ENCODE assay signal across 28 mouse cellular contexts in the genomic region with DNA sequence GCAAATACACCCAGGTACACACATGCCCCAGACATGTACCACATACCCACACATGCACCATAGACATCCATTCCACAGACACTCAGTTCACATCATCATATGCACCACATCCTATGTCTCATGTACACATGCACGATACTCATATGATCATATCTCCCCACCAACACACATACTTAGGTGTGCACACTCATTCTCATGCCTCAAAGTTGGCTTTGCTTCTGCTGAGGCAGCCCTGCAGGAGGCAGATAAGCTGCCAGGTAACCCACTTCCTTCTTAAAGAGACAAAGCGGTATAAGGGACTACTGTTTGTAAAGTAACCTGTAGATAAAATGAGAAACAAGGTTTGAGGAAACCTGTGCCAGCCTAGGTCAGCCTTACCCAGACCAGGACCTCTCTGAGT.
A peak's percentile ranks its signal among the peaks of the same experiment; 100 is the strongest.
DNase-seq lines count a peak whose midpoint lies in the region; ATAC-seq and TF ChIP-seq lines count a peak whose summit lies in the region.
"Had no signal": no experiment of that assay in that cellular context is flagged by ENCODE, and none has a peak within 500 bp of the region (broad histone marks: within the 10 kb centered on the region; RNA-seq: fewer than 3 reads in every experiment).

No protein-coding gene starts in this region.

- no peaks in the 10 kb centered on the region for H3K36me3 ChIP-seq in heart, postnatal 0 days (replicated peaks; ENCODE audit: control insufficient read depth, insufficient read depth, low read length)
- H3K36me3 ChIP-seq in heart, embryonic 12.5 days, result no peaks in the 10 kb centered on the region
- H3K36me3 ChIP-seq in hindbrain, postnatal 0 days (ENCODE audit: insufficient read depth, low read length), result no peaks in the 10 kb centered on the region
- H3K36me3 ChIP-seq in forebrain, embryonic 11.5 days (ENCODE audit: control insufficient read depth, insufficient read depth, low read length), result no peaks in the 10 kb centered on the region
- H3K36me3 ChIP-seq: embryonic facial prominence, embryonic 13.5 days; forebrain, embryonic 10.5 days; limb, embryonic 12.5 days; liver, embryonic 15.5 days; lung, embryonic 15.5 days; midbrain, embryonic 10.5 days; neural tube, embryonic 13.5 days had no signal

- H3K27me3 ChIP-seq in heart, postnatal 0 days (ENCODE audit: control insufficient read depth, insufficient read depth, low read length), result no peaks in the 10 kb centered on the region
- H3K27me3 ChIP-seq in heart, embryonic 12.5 days (replicated peaks), result no peaks in the 10 kb centered on the region
- H3K27me3 ChIP-seq in hindbrain, postnatal 0 days (ENCODE audit: insufficient read depth, low read length), result no peaks in the 10 kb centered on the region
- no peaks in the 10 kb centered on the region for H3K27me3 ChIP-seq in forebrain, embryonic 11.5 days (ENCODE audit: control insufficient read depth, insufficient read depth, low read length)
- H3K27me3 ChIP-seq: embryonic facial prominence, embryonic 13.5 days; limb, embryonic 12.5 days; liver, embryonic 15.5 days; lung, embryonic 15.5 days; neural tube, embryonic 13.5 days had no signal

- no peak for ATAC-seq in heart, postnatal 0 days (ENCODE audit: insufficient read depth, low read depth)
- no peak for ATAC-seq in heart, embryonic 12.5 days (ENCODE audit: insufficient number of reproducible peaks, low FRiP score)
- ATAC-seq in activated CD4-positive, CD25-positive, alpha-beta regulatory T cell, adult 4 months, result peak; percentile 42
- peak; percentile 46; the same call in 1 of the 2 replicates for ATAC-seq in megakaryocyte-erythroid progenitor cell, adult 5-6 weeks (replicated peaks; ENCODE audit: low FRiP score, low TSS enrichment, poor library complexity, severe bottlenecking)
- no peak for ATAC-seq in hindbrain, postnatal 0 days
- no peak for ATAC-seq in forebrain, embryonic 11.5 days (replicated peaks; ENCODE audit: low FRiP score)
- ATAC-seq: forebrain, postnatal 0 days; intestine, postnatal 0 days had no signal

- WGBS in heart, postnatal 0 days, result 91% methylated on average over 2 of the region's 2 CpGs
- WGBS in heart, embryonic 12.5 days, result 86% methylated on average over 2 of the region's 2 CpGs
- 91% methylated on average over 2 of the region's 2 CpGs for WGBS in hindbrain, postnatal 0 days
- 99% methylated on average over 2 of the region's 2 CpGs for WGBS in forebrain, embryonic 11.5 days

- peak; percentile 49 to 55 for DNase-seq in cerebellum, postnatal 14 days
- no peak for DNase-seq in cerebellum, adult 11-12 months
- DNase-seq in heart, postnatal 0 days (ENCODE audit: low spot score), result no peak
- no peak for DNase-seq in hindbrain, postnatal 0 days (ENCODE audit: low spot score)
- no peak for DNase-seq in forebrain, embryonic 11.5 days (ENCODE audit: low spot score)
- DNase-seq: adrenal gland, adult 2 months; adrenal gland, postnatal 36 days; cerebellum, adult 8-10 months; forebrain, postnatal 0 days; heart, adult 2 months; heart, postnatal 14 days; kidney, adult 9 months; kidney, postnatal 10 days; lung, postnatal 36 days; thymus, postnatal 14 days had no signal

- TF ChIP-seq CTCF in heart, postnatal 0 days (IDR thresholded peaks at IDR 0.05; ENCODE audit: low read depth), result 0 out of 2 replicates have a peak, but pooled peaks have one; percentile 3
- no peak for TF ChIP-seq CTCF in hindbrain, postnatal 0 days (IDR thresholded peaks at IDR 0.05; ENCODE audit: low read depth)

- H3K9me3 ChIP-seq in heart, postnatal 0 days (replicated peaks; ENCODE audit: control insufficient read depth, low read length), result no peaks in the 10 kb centered on the region
- no peaks in the 10 kb centered on the region for H3K9me3 ChIP-seq in heart, embryonic 12.5 days (replicated peaks)
- no peaks in the 10 kb centered on the region for H3K9me3 ChIP-seq in hindbrain, postnatal 0 days (ENCODE audit: low read length)
- H3K9me3 ChIP-seq in forebrain, embryonic 11.5 days (ENCODE audit: control insufficient read depth, low read length), result no peaks in the 10 kb centered on the region
- H3K9me3 ChIP-seq: embryonic facial prominence, embryonic 13.5 days; forebrain, embryonic 10.5 days; liver, embryonic 15.5 days; lung, embryonic 15.5 days; midbrain, embryonic 10.5 days; neural tube, embryonic 13.5 days had no signal

- peaks cover 27% of the 10 kb centered on the region; the same call in 1 of the 2 replicates for H3K4me1 ChIP-seq in heart, postnatal 0 days (ENCODE audit: control insufficient read depth, insufficient read depth)
- peaks cover 38% of the 10 kb centered on the region for H3K4me1 ChIP-seq in heart, embryonic 12.5 days (replicated peaks)
- H3K4me1 ChIP-seq in hindbrain, postnatal 0 days (ENCODE audit: insufficient read depth, low read length), result no peaks in the 10 kb centered on the region
- no peaks in the 10 kb centered on the region for H3K4me1 ChIP-seq in forebrain, embryonic 11.5 days (replicated peaks; ENCODE audit: control insufficient read depth, insufficient read depth, low read length)
- H3K4me1 ChIP-seq: midbrain, embryonic 10.5 days had no signal

- no peak overlapping the region for H3K4me2 ChIP-seq in heart, postnatal 0 days (ENCODE audit: low read depth, low read length)
- no peak overlapping the region for H3K4me2 ChIP-seq in heart, embryonic 12.5 days
- H3K4me2 ChIP-seq in hindbrain, postnatal 0 days (ENCODE audit: low read depth, low read length), result no peak overlapping the region
- H3K4me2 ChIP-seq in forebrain, embryonic 11.5 days (ENCODE audit: low read depth, low read length, severe bottlenecking), result no peak overlapping the region
- H3K4me2 ChIP-seq: embryonic facial prominence, embryonic 13.5 days; limb, embryonic 12.5 days; liver, embryonic 15.5 days; lung, embryonic 15.5 days; neural tube, embryonic 13.5 days had no signal

- TF ChIP-seq EP300 in heart, postnatal 0 days (IDR thresholded peaks at IDR 0.05; ENCODE audit: low read depth), result no peak

- no peak overlapping the region for H3K27ac ChIP-seq in heart, postnatal 0 days (ENCODE audit: low read depth)
- no peak overlapping the region for H3K27ac ChIP-seq in heart, embryonic 12.5 days (ENCODE audit: poor library complexity, severe bottlenecking)
- H3K27ac ChIP-seq in hindbrain, postnatal 0 days, result no peak overlapping the region
- H3K27ac ChIP-seq in forebrain, embryonic 11.5 days (ENCODE audit: low read depth, low read length), result no peak overlapping the region
- H3K27ac ChIP-seq: embryonic facial prominence, embryonic 13.5 days; forebrain, embryonic 10.5 days; heart, adult 2 months; left cerebral cortex, adult 2 months; limb, embryonic 12.5 days; liver, embryonic 15.5 days; lung, embryonic 15.5 days; midbrain, embryonic 10.5 days; neural tube, embryonic 13.5 days had no signal

- H3K9ac ChIP-seq in heart, postnatal 0 days (replicated peaks; ENCODE audit: low read depth, low read length), result no peak overlapping the region
- no peak overlapping the region for H3K9ac ChIP-seq in heart, embryonic 12.5 days
- H3K9ac ChIP-seq in hindbrain, postnatal 0 days (replicated peaks; ENCODE audit: low read length), result no peak overlapping the region
- no peak overlapping the region for H3K9ac ChIP-seq in forebrain, embryonic 11.5 days (ENCODE audit: low read length)
- H3K9ac ChIP-seq: embryonic facial prominence, embryonic 13.5 days; forebrain, postnatal 0 days; limb, embryonic 12.5 days; liver, embryonic 15.5 days; lung, embryonic 15.5 days; neural tube, embryonic 13.5 days had no signal

- H3K4me3 ChIP-seq in heart, postnatal 0 days (ENCODE audit: low read depth, low read length), result no peak overlapping the region
- H3K4me3 ChIP-seq in heart, embryonic 12.5 days, result no peak overlapping the region
- no peak overlapping the region for H3K4me3 ChIP-seq in hindbrain, postnatal 0 days (ENCODE audit: low read length)
- no peak overlapping the region for H3K4me3 ChIP-seq in forebrain, embryonic 11.5 days (ENCODE audit: low read depth, low read length)
- H3K4me3 ChIP-seq: embryonic facial prominence, embryonic 13.5 days; forebrain, embryonic 10.5 days; heart, adult 2 months; left cerebral cortex, adult 2 months; limb, embryonic 12.5 days; liver, embryonic 15.5 days; lung, embryonic 15.5 days; midbrain, embryonic 10.5 days; myocyte; neural tube, embryonic 13.5 days had no signal

Comparison
In these comparisons a context has a peak if more than half of its experiments do, and no peak if none do; other contexts are left out.
1. DNase-seq: peak in cerebellum, postnatal 14 days (2 of 2); none in cerebellum, adult 11-12 months (single experiment), heart, postnatal 0 days (single experiment), hindbrain, postnatal 0 days (single experiment) and forebrain, embryonic 11.5 days (single experiment).
2. ATAC-seq: peak in activated CD4-positive, CD25-positive, alpha-beta regulatory T cell, adult 4 months (single experiment) and megakaryocyte-erythroid progenitor cell, adult 5-6 weeks (single experiment); none in heart, postnatal 0 days (single experiment), heart, embryonic 12.5 days (single experiment), hindbrain, postnatal 0 days (single experiment) and forebrain, embryonic 11.5 days (single experiment).